18 mouse cellular contexts compared by ENCODE assay signal in genomic region chr2:34804815-34805214, GRCm38 (mm10). TPM values are rescaled to one million over a fixed set of nuclear protein-coding genes. Genes with fewer than 3 reads are reported as not detected.
DNase-seq lines count a peak whose midpoint lies in the region; ATAC-seq lines count a peak whose summit lies in the region.
"Had no signal": no experiment of that assay in that cellular context is flagged by ENCODE, and none has a peak within 500 bp of the region (broad histone marks: within the 10 kb centered on the region; RNA-seq: fewer than 3 reads in every experiment).

No protein-coding gene starts in this region.

- no peak overlapping the region for H3K4me3 ChIP-seq in liver, embryonic 11.5 days (ENCODE audit: low read depth, low read length)
- H3K4me3 ChIP-seq: midbrain, embryonic 13.5 days; stomach, embryonic 15.5 days had no signal

- H3K9me3 ChIP-seq in liver, embryonic 11.5 days (ENCODE audit: control insufficient read depth, low read length), result no peaks in the 10 kb centered on the region
- H3K9me3 ChIP-seq: midbrain, embryonic 13.5 days; stomach, embryonic 15.5 days had no signal

- H3K36me3 ChIP-seq in liver, embryonic 11.5 days (ENCODE audit: control insufficient read depth, insufficient read depth, low read length), result peaks cover 8% of the 10 kb centered on the region

- H3K27me3 ChIP-seq in liver, embryonic 11.5 days (replicated peaks; ENCODE audit: control insufficient read depth, insufficient read depth, low read length), result no peaks in the 10 kb centered on the region
- H3K27me3 ChIP-seq: midbrain, embryonic 13.5 days; stomach, embryonic 15.5 days had no signal

- ATAC-seq in liver, embryonic 11.5 days (replicated peaks; ENCODE audit: low FRiP score), result peak; percentile 42
- ATAC-seq: forebrain, embryonic 16.5 days; midbrain, embryonic 13.5 days had no signal

- 40% methylated on average over 1 of the region's 1 CpGs for WGBS in liver, embryonic 11.5 days

- no peak overlapping the region; the same call in 1 of the 2 replicates for H3K27ac ChIP-seq in liver, embryonic 11.5 days (ENCODE audit: low read depth, low read length)
- H3K27ac ChIP-seq: midbrain, embryonic 13.5 days; stomach, embryonic 15.5 days had no signal

- H3K4me1 ChIP-seq in liver, embryonic 11.5 days (replicated peaks; ENCODE audit: control insufficient read depth, insufficient read depth, low read length), result peaks cover 42% of the 10 kb centered on the region

- DNase-seq in heart, adult 11 months, result peak; percentile 60
- DNase-seq in heart, postnatal 36 days, result no peak
- peak; percentile 30 for DNase-seq in kidney, postnatal 14 days
- no peak for DNase-seq in kidney, adult 18-20 months
- DNase-seq in liver, embryonic 11.5 days (ENCODE audit: low spot score), result no peak
- no peak for DNase-seq in gastrocnemius, postnatal 36 days
- no peak for DNase-seq in right cerebral cortex, postnatal 14 days
- DNase-seq: adrenal gland, postnatal 25 days; gastrocnemius, postnatal 10 days; thymus, postnatal 25 days had no signal

- intact Hi-C loops in heart, postnatal 36 days (cut with DNase I), result loop anchor here (2.0 kb wide), 1 partner anchor 20 kb away; no protein-coding TSS in a partner anchor
- intact Hi-C loops in gastrocnemius, postnatal 36 days (cut with DNase I), result no loop called here

- H3K9ac ChIP-seq in liver, embryonic 11.5 days (ENCODE audit: low read depth, low read length), result no peak overlapping the region
- H3K9ac ChIP-seq: midbrain, embryonic 13.5 days; stomach, embryonic 15.5 days had no signal

- peak overlapping the region; percentile 67 for H3K4me2 ChIP-seq in liver, embryonic 11.5 days

RNA-seq across cellular contexts. Expression of gene Rabepk, which starts 5.1 kb away (rescaled TPM):
- 10 to 100 TPM; 12.2 to 14.2 TPM for total RNA-seq in heart, postnatal 36 days (2021)
- 43.5 and 56.5 TPM in 2 replicates for polyA plus RNA-seq in liver, embryonic 11.5 days (2014; fragmentation: Nextera tagmentation; extraction: Ambion mirVana)
- total RNA-seq in gastrocnemius, postnatal 36 days (2021), result 1 to 10 TPM; 7.5 to 8.6 TPM

RNA-seq across cellular contexts. Expression of gene Fbxw2, which starts 21.3 kb away (rescaled TPM):
- 10 to 100 TPM; 50.4 to 55.3 TPM for total RNA-seq in heart, postnatal 36 days (2021)
- polyA plus RNA-seq in liver, embryonic 11.5 days (2014; fragmentation: Nextera tagmentation; extraction: Ambion mirVana), result 78.7 and 81.2 TPM in 2 replicates
- total RNA-seq in gastrocnemius, postnatal 36 days (2021), result 10 to 100 TPM; 43.9 to 46.6 TPM

RNA-seq across cellular contexts. Expression of gene Gm34653, which starts 28.0 kb away (rescaled TPM):
- total RNA-seq in heart, postnatal 36 days (2021), result not detected
- polyA plus RNA-seq in liver, embryonic 11.5 days (2014; fragmentation: Nextera tagmentation; extraction: Ambion mirVana), result not detected in 2 replicates
- total RNA-seq in gastrocnemius, postnatal 36 days (2021), result not detected
- total RNA-seq: adrenal gland, postnatal 25 days; gastrocnemius, postnatal 10 days; hematopoietic stem cell, adult 5-6 weeks; layer of hippocampus, adult 8-10 months; left cerebral cortex, adult 8-10 months had no signal
- polyA plus RNA-seq: cortical plate, adult 2 months; embryonic facial prominence, embryonic 14.5 days; forebrain, embryonic 16.5 days; stomach, embryonic 15.5 days had no signal

RNA-seq across cellular contexts. Expression of gene Hspa5, which starts 33.0 kb away (rescaled TPM):
- 100 to 1,000 TPM; 565 to 705 TPM for total RNA-seq in heart, postnatal 36 days (2021)
- polyA plus RNA-seq in liver, embryonic 11.5 days (2014; fragmentation: Nextera tagmentation; extraction: Ambion mirVana), result 964 and 1,028 TPM in 2 replicates
- 100 to 1,000 TPM; 168 to 180 TPM for total RNA-seq in gastrocnemius, postnatal 36 days (2021)

RNA-seq across cellular contexts. Expression of gene Gapvd1, which starts 49.8 kb away (rescaled TPM):
- total RNA-seq in heart, postnatal 36 days (2021), result 10 to 100 TPM; 37.5 to 41.5 TPM
- 80.3 and 88.3 TPM in 2 replicates for polyA plus RNA-seq in liver, embryonic 11.5 days (2014; fragmentation: Nextera tagmentation; extraction: Ambion mirVana)
- 10 to 100 TPM; 28.7 to 34.7 TPM for total RNA-seq in gastrocnemius, postnatal 36 days (2021)

Comparison
In these comparisons a context has a peak if more than half of its experiments do, and no peak if none do; other contexts are left out.
1. DNase-seq: peak in heart, adult 11 months (single experiment) and kidney, postnatal 14 days (single experiment); none in heart, postnatal 36 days (0 of 2), kidney, adult 18-20 months (single experiment), liver, embryonic 11.5 days (single experiment), gastrocnemius, postnatal 36 days (0 of 2) and right cerebral cortex, postnatal 14 days (single experiment).